Mouse (Mus musculus) gastrocnemius, postnatal 10 days (tissue): ENCODE measurements around the gene Vstm5. TPM values are rescaled to one million over a fixed set of nuclear protein-coding genes. Genes with fewer than 3 reads are reported as not detected.
"Not testable (repeated sequence)": the region's sequence is repeated elsewhere in the genome, so short reads cannot be mapped to it uniquely, and the experiment has no call there.

Experiments
- DNase-seq: peaks from one replicate; pipeline ENCODE4 v3.0.0; 2021; ENCODE audit warnings: mixed read lengths
- total RNA-seq, 2 experiments: library from RNA; stranded (reverse); gene quantifications; 2 replicates each; pipeline ENCODE4 v1.2.3; 2021

The Vstm5 gene
- total RNA-seq, 2 experiments from 2014 or later, result 0.25 to 0.47 TPM

DNA sequence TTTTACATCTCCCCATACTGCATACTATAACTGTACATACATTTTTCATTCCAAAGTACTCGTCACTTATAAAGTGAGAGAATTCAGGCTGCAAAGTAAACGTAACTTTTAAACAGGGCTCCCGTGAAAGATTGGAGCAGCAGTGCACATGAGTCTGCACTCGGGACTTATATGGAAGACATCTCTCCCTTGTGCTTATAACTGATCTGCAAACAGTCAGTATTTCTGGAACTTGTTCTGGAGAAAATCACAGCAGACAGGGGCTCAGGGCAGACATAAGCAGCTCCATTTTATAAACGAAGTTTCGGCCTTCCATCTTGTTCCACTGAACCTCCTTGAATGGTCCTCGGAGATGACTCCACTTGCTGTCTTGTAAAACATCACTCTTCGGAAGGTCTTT, 23.1 kb downstream of the Vstm5 start:
- no peak for DNase-seq

DNA sequence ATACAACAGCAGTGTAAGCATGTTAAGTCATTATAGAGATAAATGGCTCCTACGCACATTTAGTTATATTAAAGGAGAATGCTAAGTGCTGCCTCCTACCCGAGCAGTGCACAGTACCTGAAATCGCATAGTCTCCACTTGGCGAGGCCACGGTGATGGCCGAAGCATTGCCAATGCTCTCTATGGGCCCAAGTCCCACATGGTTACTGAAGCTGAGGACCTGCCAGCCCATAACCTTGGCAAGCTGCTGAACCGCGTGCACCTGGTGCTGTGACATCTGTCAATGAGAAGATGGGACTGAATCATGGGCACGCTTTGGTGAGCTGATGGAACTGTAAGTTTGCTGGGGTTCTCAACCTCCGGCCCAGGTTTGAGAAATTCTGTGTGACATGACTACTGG, 24.6 kb downstream of the Vstm5 start:
- DNase-seq, result no peak

DNA sequence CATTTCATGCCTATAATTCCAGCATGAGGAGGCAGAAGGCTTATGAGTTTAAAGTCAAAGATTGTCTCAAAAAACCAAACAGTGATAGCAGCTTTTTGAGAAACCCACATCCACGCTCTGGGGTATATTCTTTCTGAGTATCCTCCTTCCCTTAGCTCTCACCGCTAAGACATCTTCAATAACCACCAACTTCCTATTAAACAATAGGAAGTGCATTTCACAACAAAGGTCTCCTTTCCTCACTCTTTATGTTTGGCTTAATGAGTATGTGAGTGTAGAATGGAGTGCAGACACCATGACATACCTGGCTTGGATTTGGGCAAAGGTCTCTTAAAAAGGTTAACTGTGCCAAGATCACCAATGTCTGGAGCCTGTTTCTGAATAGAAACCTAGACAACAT, 35.1 kb downstream of the Vstm5 start:
- no peak for DNase-seq

DNA sequence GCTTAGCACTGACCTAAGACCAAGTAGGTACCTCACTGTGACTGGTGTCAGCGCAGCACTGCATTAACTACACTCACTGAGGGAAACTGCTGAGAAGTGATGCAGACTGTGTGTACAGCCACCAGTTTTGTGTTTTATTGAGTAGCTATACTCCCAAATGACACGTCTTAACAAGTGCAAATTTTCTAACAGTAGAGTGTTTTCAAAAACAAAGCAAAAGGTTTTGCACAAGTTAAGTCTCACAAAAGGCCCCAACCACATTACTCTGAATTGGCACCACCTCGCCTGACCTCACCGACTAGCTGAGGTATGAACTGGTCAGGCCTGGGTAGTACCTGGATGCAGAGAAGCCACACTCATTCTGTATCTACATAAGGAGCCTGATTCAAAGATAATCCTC, 38.0 kb downstream of the Vstm5 start:
- DNase-seq, result no peak

DNA sequence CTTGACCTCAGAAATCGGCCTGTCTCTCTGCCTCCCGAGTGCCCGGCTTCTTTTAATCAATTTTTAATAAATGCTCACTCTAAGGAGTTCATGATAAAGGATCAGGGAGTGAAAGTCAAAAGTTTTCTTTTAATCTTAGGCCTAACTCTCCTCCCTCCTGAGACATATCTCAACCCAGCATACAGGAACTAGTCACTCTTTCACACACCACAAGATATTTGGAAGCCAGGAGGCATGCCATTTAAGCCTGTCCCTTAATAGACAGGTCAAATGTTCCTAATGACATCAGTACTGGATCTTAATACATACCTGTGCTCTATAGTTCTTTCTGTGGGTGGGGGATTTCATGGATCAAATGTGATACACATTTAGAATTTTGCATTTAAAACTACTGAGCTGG, 39.5 kb downstream of the Vstm5 start:
- no peak for DNase-seq

DNA sequence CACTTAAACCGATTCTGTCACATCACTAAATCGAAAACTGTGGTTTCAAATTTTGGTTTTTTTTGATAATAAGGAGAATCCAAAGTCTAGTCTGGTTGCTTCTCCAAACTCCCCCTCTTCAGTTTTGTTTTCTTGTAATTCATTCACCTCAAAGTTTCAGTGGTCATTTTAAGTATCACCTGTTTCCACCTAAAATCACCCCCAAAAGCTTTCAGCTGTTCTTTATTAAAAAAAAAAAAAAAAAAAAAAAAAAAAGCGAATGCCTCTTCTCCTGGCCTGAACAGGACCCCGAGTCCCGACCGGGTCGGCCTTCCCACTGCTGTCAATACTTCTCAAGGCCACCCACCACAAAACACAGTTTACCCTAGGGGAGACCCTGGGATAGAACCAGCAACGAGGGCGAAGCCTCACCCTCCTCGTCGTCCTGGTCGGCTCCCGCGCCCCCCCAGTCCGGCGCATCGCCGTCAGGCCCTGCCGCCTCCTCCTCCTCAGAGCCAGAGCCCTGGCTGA, 40.3 kb downstream of the Vstm5 start:
- no peak for DNase-seq

DNA sequence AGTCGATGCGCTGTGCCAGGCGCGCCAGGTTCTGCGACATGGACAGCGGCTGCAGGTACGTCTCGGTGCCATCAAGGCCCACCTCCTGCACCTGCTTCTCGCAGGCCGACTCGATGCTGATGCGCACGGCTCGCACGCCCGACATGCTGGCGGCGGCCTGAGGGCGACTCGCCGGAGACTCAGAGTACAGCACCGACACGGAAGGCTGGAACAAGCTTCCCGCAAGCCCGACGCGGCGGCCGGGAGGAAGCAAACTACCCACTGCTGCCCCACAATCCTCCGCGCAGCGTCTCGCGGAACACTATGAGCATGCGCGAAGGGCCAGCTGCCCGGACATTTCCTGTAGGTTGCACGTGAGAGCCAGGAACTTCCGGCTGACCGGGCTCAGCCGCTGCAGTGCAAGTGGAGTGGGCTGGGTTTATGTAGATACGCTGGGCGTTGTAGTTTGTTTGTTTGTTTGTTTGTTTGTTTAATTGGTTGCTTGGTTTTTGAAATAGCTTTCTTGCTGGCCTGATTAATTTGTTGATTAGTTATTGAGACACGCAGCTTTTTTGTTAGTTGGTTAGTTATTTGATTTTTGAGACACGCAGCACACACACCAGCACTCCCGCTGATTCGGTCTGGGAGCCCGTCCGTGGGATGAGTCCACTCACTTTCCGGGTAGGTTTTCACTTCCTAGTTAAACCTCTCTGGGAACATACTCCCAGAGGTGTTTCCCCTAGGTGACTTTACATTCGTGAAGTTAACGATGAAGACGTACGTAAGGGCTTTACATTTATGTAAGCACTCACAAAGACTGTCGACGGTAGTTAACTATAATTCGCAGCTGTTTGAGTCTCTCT, 41.0 kb downstream of the Vstm5 start, which contains the start of gene Med17:
Med17 (minus strand) TSS at position 283 of the 842 bp plus-strand sequence.
- DNase-seq, result peak; percentile 90

DNA sequence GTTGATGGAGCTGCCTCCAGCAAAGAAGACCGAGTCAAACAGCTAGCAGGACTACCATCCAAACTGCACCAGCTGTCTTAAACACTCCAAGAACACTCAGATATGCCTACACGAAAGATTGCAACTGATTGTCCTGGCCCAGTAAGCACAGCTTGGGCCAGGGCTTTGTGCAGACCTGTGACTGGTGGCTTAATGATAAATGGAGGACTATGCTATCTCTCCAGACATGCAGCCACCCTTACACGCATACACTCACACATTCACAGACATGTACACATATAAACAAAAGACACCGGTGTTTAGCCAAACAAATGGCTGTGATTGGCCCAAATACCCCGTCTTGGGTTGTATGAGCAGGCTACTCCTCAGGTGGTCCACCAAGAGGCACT, 41.6 kb downstream of the Vstm5 start:
- no peak for DNase-seq

DNA sequence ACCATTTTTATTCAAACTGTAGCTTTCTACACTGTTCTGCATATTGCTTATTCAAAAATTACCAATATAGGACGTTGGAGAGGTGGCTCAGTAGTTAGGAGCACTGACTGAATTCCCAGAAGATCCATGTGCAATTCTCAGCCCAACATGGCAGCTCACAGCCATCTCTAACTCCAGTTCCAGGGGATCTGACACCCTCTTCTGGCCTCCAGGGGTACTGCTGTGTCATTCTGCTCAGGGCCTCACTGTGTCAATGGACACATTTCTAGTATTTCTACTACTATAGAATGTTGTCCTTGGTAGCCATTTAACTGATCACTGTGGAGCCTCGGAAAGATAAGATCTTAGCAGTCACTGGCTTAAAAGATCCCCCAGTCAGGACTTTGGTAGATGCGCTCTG, 46.6 kb downstream of the Vstm5 start:
- no peak for DNase-seq

DNA sequence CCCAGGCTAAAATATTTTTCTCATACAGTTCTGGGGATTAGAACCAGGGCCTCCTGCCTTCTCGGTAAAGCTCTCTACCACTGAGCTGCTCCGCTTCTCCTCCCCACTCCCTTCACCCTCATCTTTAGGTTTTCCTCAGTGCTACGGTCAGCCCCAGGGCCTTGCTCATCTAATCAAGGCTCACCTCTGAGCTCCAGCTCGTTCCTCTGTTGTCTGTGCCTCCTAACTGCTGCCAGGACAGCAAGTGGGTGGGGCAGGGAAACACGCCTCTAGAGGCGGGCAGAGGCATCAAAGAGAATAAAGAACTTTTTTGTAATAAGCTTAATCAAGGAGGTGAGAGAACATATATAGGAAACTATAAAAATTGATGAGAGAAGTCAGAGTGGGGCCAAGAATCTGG, 49.0 kb downstream of the Vstm5 start:
- DNase-seq, result no peak

DNA sequence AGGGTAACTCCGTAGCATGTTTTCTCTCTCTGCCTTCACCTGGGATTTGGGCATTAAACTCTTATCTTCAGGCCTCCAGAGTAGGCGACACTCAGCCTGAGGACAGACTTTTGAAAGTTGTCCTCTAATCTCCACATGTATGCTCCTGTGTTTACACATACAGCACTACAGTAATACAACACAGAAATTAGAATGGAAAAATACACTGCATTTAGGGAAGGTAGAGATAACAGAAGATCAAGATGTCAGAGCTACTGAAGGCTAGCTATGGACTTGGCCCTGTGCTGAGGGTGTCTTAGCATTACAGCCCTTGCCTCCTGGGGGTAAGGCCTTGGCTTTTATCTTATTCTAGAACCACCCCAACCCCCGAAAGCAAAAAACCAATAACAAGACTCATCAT, 49.6 kb downstream of the Vstm5 start:
- DNase-seq, result no peak

DNA sequence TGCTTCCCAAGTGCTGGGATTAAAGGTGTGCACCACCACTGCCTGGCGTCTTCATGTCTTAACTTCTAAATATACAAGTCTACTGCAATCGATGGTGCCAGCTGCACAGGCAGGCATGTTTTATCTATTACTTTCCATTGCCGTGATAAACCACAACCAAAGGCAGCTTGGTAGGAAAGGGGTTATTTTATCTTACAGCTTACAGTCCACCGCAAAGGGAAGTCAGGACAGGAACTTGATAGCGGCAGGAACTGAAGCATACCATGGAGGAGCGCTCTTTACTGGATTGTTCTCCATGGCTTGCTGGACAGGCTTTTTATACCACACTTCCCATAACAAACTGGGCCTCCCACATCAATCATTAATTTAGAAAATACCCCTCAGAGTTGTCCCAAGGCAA, 50.4 kb downstream of the Vstm5 start:
- DNase-seq, result no peak

DNA sequence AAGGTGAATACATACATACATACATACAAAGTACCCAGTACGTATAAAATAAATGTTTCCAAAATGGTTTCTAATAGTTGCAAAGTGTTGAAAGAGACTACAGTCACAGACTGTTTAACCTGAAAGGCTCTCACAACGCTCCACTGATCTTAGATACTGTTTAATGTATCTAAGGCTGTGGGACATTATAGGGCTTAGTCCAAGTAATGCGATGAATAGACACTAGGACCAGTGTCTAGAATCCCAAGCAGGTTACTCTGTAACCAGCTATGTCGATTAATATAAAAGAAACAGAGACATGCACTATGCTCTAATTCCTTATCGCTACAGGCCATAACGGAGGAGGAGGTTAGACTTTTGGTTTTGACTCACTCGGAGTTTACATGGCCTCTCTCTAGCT, 58.3 kb downstream of the Vstm5 start:
- DNase-seq, result no peak

DNA sequence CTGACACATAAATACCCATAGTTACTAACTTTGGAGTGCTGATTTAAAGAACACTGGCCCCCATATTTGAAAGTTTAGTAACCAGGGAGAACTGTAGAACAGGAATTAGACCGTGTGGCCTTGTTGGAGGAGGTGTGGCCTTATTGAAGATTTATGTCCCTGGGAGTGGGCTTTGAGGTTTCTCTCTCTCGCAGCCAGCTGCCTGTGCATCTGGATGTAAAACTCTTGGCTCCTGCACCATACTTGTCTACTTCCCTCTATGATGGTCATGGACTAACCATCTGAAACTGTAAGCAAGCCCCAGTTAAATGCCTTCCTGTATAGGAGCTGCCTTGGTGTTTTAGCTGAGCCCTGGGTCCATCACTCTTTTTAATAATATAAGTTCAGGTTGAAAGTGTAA, 59.6 kb downstream of the Vstm5 start:
- no peak for DNase-seq

DNA sequence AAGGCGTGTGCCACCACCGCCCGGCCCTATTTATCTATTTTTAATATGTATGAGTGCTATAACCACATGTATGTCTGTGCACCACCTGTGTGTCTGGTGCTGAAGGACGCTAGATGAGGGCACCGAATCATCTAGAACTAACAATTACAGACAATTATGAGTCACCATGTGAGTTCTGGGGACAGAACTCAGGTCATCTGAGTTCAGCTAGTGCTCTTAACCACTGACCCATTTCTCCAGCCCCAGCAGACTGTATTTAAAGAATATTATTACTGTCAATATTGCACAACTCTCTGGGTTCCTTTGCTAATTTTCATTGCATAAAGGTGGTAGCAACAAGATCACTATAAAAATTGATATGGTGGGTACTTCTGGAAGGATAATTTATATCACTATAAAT, 61.2 kb downstream of the Vstm5 start:
- no peak for DNase-seq

DNA sequence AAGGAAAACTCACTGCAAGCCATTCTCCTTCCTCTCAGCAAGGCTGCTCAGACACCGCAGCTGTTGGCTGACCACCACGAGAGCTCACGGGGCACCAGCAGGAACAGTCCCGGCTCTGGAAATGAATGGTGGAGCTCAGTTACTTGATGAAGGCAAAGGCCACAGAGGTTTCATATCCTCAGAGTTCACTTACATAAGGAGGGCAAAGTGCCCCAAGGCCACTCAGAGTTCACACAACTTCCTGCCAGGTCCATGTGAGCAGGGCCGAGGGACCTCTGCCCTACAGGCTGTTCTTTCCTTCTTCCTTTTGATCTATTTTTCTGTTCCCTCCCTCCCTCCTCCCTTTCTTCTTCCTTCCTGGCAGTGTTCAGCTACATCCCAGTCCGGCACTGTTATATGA, 62.6 kb downstream of the Vstm5 start:
- DNase-seq, result peak; percentile 23

DNA sequence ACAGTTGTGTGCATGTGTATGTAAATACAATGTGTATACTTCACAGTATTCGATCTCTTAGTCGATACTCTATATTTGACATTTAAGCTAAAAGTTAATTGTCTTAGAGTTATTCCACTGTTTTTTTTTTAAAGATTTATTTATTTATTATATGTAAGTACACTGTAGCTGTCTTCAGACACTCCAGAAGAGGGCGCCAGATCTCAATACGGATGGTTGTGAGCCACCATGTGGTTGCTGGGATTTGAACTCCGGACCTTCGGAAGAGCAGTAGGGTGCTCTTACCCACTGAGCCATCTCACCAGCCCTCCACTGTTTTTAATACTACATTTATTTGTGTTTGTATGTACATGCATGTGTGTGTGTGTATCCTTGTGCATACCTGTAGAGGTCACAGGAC, 63.2 kb downstream of the Vstm5 start:
- not testable (repeated sequence) for DNase-seq

DNA sequence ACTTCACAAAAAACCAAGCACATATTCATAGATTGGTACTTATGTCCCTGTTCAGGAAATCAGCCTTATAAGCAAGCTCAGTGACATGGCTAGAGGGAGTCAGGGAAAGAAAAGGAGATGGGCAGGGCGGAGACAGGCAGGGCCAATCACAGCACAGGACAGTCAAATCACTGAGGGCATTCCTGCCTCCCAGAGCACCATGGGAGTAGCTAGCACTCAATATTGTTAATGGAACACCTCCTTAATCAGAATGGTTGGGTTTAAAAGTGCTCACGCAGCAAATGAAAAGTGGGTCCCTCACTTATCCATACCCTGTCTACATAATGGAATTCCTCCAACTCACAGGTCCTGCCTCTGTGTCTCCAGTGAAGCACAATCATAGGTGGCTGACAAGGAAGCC, 64.0 kb downstream of the Vstm5 start:
- DNase-seq, result no peak

DNA sequence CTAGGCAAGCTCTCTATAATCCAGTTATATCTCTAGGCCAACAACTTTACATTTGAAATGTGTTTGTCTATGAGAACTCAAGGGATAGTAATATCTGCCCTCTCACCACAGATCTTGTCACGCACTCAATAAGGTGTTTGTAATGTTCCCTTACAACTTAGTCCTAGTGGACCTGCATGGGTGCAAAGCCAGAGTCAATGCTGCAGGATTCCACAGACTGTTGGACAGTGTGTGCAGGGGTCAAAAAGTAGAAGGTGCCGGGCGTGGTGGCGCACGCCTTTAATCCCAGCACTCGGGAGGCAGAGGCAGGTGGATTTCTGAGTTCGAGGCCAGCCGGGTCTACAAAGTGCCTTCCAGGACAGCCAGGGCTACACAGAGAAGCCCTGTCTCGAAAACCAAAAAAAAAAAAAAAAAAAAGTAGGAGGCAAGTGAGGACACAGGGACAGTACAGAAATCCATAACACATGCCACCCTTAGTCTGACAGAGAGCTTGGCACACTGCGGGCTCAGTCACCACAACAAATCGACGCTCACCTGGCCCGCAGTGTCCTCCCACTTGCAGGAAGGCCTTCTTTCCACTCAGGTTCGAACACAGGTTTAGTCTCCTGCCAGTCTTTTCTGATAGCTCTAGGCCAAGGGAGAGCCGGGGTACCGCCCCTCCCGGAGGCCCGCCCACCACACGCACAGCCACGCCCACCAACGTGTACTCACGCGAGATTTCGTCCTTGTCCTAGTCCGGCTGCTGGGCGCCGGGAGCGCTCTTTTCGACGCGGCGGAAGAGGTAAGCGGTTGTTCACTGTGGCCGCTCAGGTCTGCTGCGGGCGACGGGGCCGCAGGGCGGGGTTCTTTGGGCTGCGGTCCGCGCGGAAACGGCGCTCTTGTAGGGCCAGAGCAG, 66.9 kb downstream of the Vstm5 start, which contains the start of gene Taf1d:
Taf1d (plus strand) TSS at position 712 of the 895 bp plus-strand sequence.
- DNase-seq, result peak; percentile 98

DNA sequence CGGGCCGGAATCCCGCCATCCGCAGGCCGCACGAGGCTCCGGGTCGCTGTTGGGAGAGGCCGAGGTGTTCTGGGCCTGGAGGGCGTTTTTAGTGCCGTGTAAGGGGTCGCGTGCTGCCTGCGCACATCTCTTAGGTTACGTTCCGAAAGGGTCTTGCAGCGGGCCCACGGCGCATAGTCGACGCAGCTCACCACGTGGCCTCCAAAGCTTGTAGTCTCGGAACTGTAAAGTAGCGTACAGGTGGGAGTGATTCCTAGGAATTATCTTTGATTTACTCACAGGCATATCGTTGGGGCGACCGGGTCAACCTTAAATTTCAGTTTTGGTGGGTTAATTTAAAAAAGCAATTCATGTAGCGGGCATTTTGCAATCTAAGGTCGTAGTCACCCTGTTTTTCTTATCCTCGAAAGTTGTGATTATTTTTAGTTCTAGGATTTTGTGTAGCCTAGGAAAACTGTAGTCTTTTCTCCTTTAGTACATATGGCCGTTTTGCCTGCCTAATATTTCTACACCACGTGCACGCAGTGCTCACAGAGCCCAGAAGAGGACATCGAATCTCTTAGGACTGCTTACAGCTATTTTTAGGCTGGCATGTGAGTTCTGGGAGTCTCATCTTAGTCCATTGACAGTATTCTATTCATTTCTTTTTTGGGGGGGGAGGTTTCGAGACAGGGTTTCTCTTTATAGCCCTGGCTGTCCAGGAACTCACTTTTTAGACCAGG, 67.7 kb downstream of the Vstm5 start, which contains the start of gene 4931406C07Rik:
4931406C07Rik (minus strand) TSS at position 51 of the 722 bp plus-strand sequence.
- DNase-seq, result no peak

DNA sequence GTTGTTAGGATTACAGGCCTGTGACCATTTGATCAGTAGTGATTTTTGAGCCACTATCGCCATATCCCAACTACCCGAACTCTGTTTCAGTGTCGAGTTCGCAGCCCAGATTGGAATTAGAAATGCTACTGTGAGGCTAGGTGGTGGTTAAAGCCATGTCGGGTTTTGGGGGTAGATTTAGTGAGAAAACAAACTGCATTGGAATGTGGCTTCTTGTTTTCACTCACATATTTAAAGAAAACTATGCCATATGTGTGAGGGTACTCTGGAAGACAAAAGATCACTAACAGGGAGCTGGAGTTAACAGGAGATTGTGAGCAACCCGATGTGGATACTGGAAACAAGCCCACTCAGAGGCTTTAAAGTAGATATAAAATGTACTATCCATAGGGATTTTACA, 68.4 kb downstream of the Vstm5 start:
- DNase-seq, result no peak

DNA sequence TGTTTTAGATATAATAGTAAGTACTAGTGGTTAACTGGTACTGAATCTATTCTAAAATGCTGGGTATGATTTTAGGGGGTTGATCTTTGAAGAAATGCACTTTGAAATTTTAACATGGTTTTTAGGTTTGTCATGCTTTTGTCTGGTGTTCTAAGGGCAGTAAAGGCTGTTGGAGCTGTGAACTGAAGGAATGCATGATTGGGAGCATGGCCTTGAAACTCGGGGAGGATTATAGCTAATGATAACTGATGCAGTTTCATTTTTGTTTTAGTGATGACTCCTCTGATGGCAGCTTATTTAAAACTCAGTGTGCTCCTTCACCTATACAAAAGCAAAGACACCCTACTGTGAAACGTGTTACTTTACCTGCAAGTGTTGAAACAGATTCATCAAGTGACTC, 69.4 kb downstream of the Vstm5 start:
- DNase-seq, result no peak
